Mouse (Mus musculus) forebrain, postnatal 0 days (tissue): ENCODE measurements at regions not wholly inside any gene's neighbourhood (a gene's known extent, or its start where the extent isn't known, plus 50 kb on each side); places are given as distances from the start of the nearest gene placed in this dataset.

Experiments used
- ATAC-seq: fragments of 200-750 bp; cut with Nextera tagmentation; 2 replicates; pipeline ENCODE4 v1.8.0; 2017; ENCODE audit warnings: mild to moderate bottlenecking, moderate library complexity
- DNase-seq: peaks from one replicate; pipeline ENCODE4 v3.0.0-alpha.2; 2015
- H3K27ac ChIP-seq: fragments of 300-500 bp; sonication (generic); 2 replicates; pipeline ENCODE4 v1.5.1; 2014; ENCODE audit warnings: low read depth, mild to moderate bottlenecking, antibody characterized with exemption, low read length, moderate library complexity, mixed read lengths
- H3K27me3 ChIP-seq: fragments of 300-500 bp; sonication (generic); 2 replicates; pipeline ENCODE4 v1.6.1; 2014; ENCODE audit warnings: mild to moderate bottlenecking, low read length, mixed read lengths; ENCODE audit not compliant: insufficient read depth
- H3K36me3 ChIP-seq: fragments of 300-500 bp; sonication (generic); 2 replicates; pipeline ENCODE4 v1.6.1; 2014; ENCODE audit warnings: mild to moderate bottlenecking, moderate library complexity; ENCODE audit not compliant: insufficient read depth
- H3K4me1 ChIP-seq: fragments of 300-500 bp; sonication (generic); 2 replicates; pipeline ENCODE4 v1.6.1; 2014; ENCODE audit warnings: antibody characterized with exemption; ENCODE audit not compliant: insufficient read depth
- H3K4me2 ChIP-seq: fragments of 300-500 bp; sonication (generic); 2 replicates; pipeline ENCODE4 v1.6.1; 2014; ENCODE audit warnings: low read depth, mild to moderate bottlenecking, moderate library complexity
- H3K4me3 ChIP-seq: fragments of 300-500 bp; sonication (generic); 2 replicates; pipeline ENCODE4 v1.5.1; 2014; ENCODE audit warnings: low read depth, low read length, mixed read lengths
- H3K9ac ChIP-seq: fragments of 300-500 bp; sonication (generic); 2 replicates; pipeline ENCODE4 v1.6.1; 2014; ENCODE audit warnings: mild to moderate bottlenecking
- H3K9me3 ChIP-seq: fragments of 300-500 bp; sonication (generic); 2 replicates; pipeline ENCODE4 v1.6.1; 2016; ENCODE audit warnings: low read length
- CTCF ChIP-seq: sonication (generic); IDR thresholded peaks from 2 replicates; pipeline ENCODE4 v1.5.1; 2016; ENCODE audit warnings: antibody characterized with exemption, control low read depth, low read depth
- whole genome bisulfite sequencing: fragments of 180-500 bp; shearing (Covaris S2); extraction: QIAGEN DNeasy Blood & Tissue Kit; methylation state at CpG from one replicate; pipeline ENCODE4 v1.1.7; 2014; 5-methylcytosine and 5-hydroxymethylcytosine counted together

DNA sequence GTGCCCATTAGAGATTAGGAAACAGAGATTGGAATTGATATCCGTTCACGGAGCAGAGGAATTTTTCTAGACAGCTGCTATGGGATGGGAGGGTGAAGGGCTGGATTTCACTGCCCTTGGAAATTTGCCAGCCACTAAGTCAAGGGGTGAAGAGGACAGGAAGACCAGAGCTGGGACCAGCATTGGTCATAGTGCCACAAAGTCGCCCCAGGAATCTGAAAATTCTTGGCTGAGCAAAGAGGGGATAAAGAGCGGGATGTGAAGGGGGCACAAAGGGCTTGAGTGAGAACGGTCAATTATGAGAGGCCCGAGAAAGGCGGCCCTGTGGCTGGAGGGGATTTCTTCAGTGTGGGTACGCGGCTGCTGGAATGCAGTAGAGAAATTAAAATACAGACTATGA, 189.6 kb downstream of the Vgll3 start:
- WGBS: 82% methylated on average over 9 of the region's 9 CpGs
- H3K4me3 ChIP-seq: no peak overlapping the region
- DNase-seq: no peak
- H3K9me3 ChIP-seq: no peaks in the 10 kb centered on the region
- ATAC-seq: no peak
- no peak overlapping the region for H3K4me2 ChIP-seq
- no peaks in the 10 kb centered on the region for H3K36me3 ChIP-seq
- H3K27ac ChIP-seq: no peak overlapping the region
- no peaks in the 10 kb centered on the region for H3K27me3 ChIP-seq
- H3K9ac ChIP-seq: no peak overlapping the region
- no peaks in the 10 kb centered on the region for H3K4me1 ChIP-seq
- TF ChIP-seq CTCF: no peak

GRCm38 (mm10) chr16:66005954-66006580, 191.0 kb downstream of the Vgll3 start:
- H3K36me3 ChIP-seq: no peaks in the 10 kb centered on the region
- WGBS: 54% methylated on average over 7 of the region's 7 CpGs
- no peak for ATAC-seq
- peak; percentile 80 for TF ChIP-seq CTCF
- H3K27ac ChIP-seq: no peak overlapping the region
- H3K9ac ChIP-seq: no peak overlapping the region
- no peak overlapping the region for H3K4me2 ChIP-seq
- H3K9me3 ChIP-seq: no peaks in the 10 kb centered on the region
- H3K27me3 ChIP-seq: no peaks in the 10 kb centered on the region
- H3K4me3 ChIP-seq: no peak overlapping the region
- H3K4me1 ChIP-seq: no peaks in the 10 kb centered on the region
- DNase-seq: peak; percentile 78

DNA sequence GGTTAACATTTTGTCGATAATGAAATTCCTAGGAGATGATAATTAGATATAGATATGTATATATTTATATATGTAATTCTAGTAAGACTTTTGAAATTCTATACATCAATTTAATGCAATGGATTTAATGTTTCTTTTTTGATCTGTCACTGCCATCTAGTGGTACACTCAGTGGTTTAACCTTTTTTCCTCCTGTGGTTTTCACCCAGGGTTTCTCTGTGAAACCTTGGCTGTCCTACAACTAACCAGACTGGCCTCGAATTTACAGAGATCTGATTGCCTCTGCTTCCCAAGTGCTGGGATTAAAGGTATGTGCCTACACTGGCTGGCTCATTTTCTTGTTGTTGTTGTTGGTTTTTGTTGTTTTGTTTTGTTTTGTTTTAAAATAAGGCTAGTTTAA, 198.6 kb downstream of the Vgll3 start:
- DNase-seq (peak; percentile 60), ATAC-seq (peak; percentile 45; the same call in 1 of the 2 replicates)
- Histone ChIP-seq H3K4me1 (no peaks in the 10 kb centered on the region), H3K4me3 (no peak overlapping the region), H3K27ac (no peak overlapping the region), H3K4me2 (no peak overlapping the region), H3K9ac (no peak overlapping the region), H3K9me3 (no peaks in the 10 kb centered on the region), H3K27me3 (no peaks in the 10 kb centered on the region), H3K36me3 (no peaks in the 10 kb centered on the region)
- peak; percentile 73 for TF ChIP-seq CTCF
- WGBS: 21% methylated on average over 2 of the region's 2 CpGs

- TF ChIP-seq CTCF: no peak
- H3K27me3 ChIP-seq: no peaks in the 10 kb centered on the region
- no peak overlapping the region for H3K4me2 ChIP-seq
- 34% methylated on average over 5 of the region's 5 CpGs for WGBS
- H3K9me3 ChIP-seq: no peaks in the 10 kb centered on the region
- ATAC-seq (no peak), DNase-seq (no peak)
- no peaks in the 10 kb centered on the region for H3K36me3 ChIP-seq
- H3K4me1 ChIP-seq: no peaks in the 10 kb centered on the region
- H3K27ac ChIP-seq: no peak overlapping the region
- H3K9ac ChIP-seq: no peak overlapping the region
- H3K4me3 ChIP-seq: no peak overlapping the region
These were observed 200.0 kb downstream of the Vgll3 start for GRCm38 (mm10) chr16:66014861-66015602.

DNA sequence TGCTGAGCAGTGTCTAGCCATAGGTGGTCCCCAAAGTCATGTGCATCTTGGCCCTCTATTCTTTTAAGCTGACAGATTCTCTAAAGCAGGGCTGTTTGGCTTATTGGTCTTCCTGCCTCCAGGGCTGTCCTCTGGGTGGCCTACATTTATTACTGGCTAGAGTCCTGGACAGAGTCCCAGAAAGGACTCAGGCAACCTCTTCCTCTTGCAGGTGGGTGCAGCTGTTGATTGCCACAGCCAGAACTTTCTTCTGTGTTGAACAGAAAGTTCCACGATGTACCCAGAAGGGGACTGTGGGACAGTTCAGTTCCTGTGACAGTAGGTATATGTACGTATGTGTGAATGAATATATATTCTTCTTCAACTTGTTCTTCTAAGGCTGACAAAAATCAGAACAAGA, 202.0 kb downstream of the Vgll3 start:
- WGBS: 89% methylated on average over 2 of the region's 2 CpGs
- TF ChIP-seq CTCF: no peak
- Histone ChIP-seq H3K27ac (no peak overlapping the region), H3K4me2 (no peak overlapping the region), H3K9me3 (no peaks in the 10 kb centered on the region), H3K4me3 (no peak overlapping the region), H3K27me3 (no peaks in the 10 kb centered on the region), H3K4me1 (no peaks in the 10 kb centered on the region), H3K36me3 (no peaks in the 10 kb centered on the region), H3K9ac (no peak overlapping the region)
- ATAC-seq: no peak
- no peak for DNase-seq

- no peak overlapping the region for H3K27ac ChIP-seq
- H3K36me3 ChIP-seq: no peaks in the 10 kb centered on the region
- no peak for TF ChIP-seq CTCF
- no peaks in the 10 kb centered on the region for H3K27me3 ChIP-seq
- H3K4me3 ChIP-seq: no peak overlapping the region
- ATAC-seq (no peak), DNase-seq (no peak)
- 52% methylated on average over 2 of the region's 2 CpGs for WGBS
- no peaks in the 10 kb centered on the region for H3K9me3 ChIP-seq
- H3K4me1 ChIP-seq: no peaks in the 10 kb centered on the region
- no peak overlapping the region for H3K9ac ChIP-seq
- no peak overlapping the region for H3K4me2 ChIP-seq
These were observed 208.3 kb downstream of the Vgll3 start for GRCm38 (mm10) chr16:66023397-66023796.
